Mouse (Mus musculus) adrenal gland, adult 8-10 months (tissue): ENCODE data around the gene Olfr1465. TPM values are rescaled to one million over a fixed set of nuclear protein-coding genes. Genes with fewer than 3 reads are reported as not detected.

Experiments used
- DNase-seq: peaks from one replicate; pipeline ENCODE4 v3.0.0; 2022
- total RNA-seq, 4 experiments: library from RNA; stranded (reverse); gene quantifications; 2 replicates each; pipeline ENCODE4 v1.2.4; 2022

The Olfr1465 gene
- total RNA-seq = not detected

DNA sequence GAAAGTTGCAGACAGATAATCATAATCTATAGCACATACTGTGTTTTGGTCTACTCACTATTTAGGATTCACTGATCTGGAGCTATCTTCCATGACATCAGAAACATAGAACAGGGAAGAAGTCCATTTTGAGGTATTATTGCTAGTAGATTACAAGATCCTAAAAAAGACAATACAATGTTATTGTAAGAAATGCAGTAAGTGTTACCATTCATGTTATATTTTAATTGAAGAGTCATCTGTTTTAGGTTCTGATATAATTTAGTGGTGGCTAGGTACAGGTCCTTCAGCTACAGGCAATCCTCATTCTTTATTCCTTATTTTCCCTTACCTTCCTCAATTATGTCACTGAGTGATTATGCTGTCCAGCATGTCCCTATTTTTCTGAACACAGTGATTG is at the start of gene Olfr1465:
Gene Olfr1465, minus strand, starts transcription at position 101 of the 400 bp plus-strand sequence.
- DNase-seq = no peak

- no peak for DNase-seq
Observed at GRCm38 (mm10) chr19:13361936-13362335, 46.6 kb upstream of the Olfr1465 start, which contains the start of gene Olfr1467. TSS of gene Olfr1467 (plus strand) at chr19:13362236.

GRCm38 (mm10) chr19:13338562-13338961 is 23.2 kb upstream of the Olfr1465 start, which contains the start of gene Olfr1466:
TSS of gene Olfr1466 (plus strand) at chr19:13338862.
- DNase-seq = no peak

Other genes starting within 250 kb of the Olfr1465 start
- not detected for gene Olfr1457, start 217.7 kb downstream of the Olfr1465 start, total RNA-seq
- gene Olfr1458, start 208.8 kb downstream of the Olfr1465 start, total RNA-seq = not detected
- gene Olfr1459, start 166.0 kb downstream of the Olfr1465 start, total RNA-seq = under 1 TPM; 0.06 to 0.25 (median 0.12) TPM
- not detected for gene Olfr1461, start 152.5 kb downstream of the Olfr1465 start, total RNA-seq
- not detected for gene Olfr1462, start 129.8 kb downstream of the Olfr1465 start, total RNA-seq
- not detected for gene Olfr1463, start 84.2 kb downstream of the Olfr1465 start, total RNA-seq
- gene Olfr1466, start 23.3 kb upstream of the Olfr1465 start, total RNA-seq = not detected
- gene Olfr1467, start 46.7 kb upstream of the Olfr1465 start, total RNA-seq = not detected
- gene Olfr1469, start 92.3 kb upstream of the Olfr1465 start, total RNA-seq = not detected
- gene Olfr1471, start 127.9 kb upstream of the Olfr1465 start, total RNA-seq = not detected
- gene Olfr1472, start 140.5 kb upstream of the Olfr1465 start, total RNA-seq = not detected
- gene Olfr1474, start 154.0 kb upstream of the Olfr1465 start, total RNA-seq = not detected
- gene Olfr1475, start 164.7 kb upstream of the Olfr1465 start, total RNA-seq = not detected
- not detected for gene Olfr1477, start 185.0 kb upstream of the Olfr1465 start, total RNA-seq
- gene Olfr1480, start 212.4 kb upstream of the Olfr1465 start, total RNA-seq = not detected